Mouse (Mus musculus) adrenal gland, postnatal 25 days (tissue): ENCODE results near the gene Rhox2g. TPM values are rescaled to one million over a fixed set of nuclear protein-coding genes. Genes with fewer than 3 reads are reported as not detected.
"Not testable (repeated sequence)": the region's sequence is repeated elsewhere in the genome, so short reads cannot be mapped to it uniquely, and the experiment has no call there.

Source experiments
- DNase-seq: peaks from one replicate; pipeline ENCODE4 v3.0.0; 2021; ENCODE audit warnings: mixed read lengths
- long read RNA-seq: library from polyadenylated mRNA; stranded (forward); transcript quantifications from one replicate; pipeline ENCODE4 v2.0.0, GENCODE M21; 2021
- total RNA-seq: library from RNA; stranded (reverse); gene quantifications from 2 replicates; pipeline ENCODE4 v1.2.3, GENCODE M21; 2021

The Rhox2g gene
- total RNA-seq: not detected in 2 replicates
- long read RNA-seq: 0 reads

DNA sequence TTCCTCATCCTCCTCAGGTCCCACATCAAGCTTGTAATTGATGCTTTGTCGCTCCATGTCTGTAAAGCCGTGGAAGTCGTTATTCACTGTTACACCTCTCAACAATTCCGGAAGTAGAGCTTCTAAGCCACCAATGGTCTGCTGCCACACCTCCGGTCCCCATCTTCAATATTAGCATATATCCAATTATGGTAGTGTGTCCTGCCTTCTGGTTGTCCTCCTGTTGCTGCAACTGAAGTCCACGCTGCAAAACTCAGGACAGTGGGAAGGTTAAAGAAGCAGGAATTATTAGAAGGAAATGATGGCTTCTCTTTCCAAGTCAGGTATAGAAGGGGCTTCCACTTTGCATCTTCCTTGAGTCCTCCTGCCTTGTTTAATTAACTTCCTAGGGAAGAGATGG, at the start of gene Rhox2g:
Rhox2g (minus strand) TSS at position 101 of the 400 bp plus-strand sequence.
- not testable (repeated sequence) for DNase-seq

DNA sequence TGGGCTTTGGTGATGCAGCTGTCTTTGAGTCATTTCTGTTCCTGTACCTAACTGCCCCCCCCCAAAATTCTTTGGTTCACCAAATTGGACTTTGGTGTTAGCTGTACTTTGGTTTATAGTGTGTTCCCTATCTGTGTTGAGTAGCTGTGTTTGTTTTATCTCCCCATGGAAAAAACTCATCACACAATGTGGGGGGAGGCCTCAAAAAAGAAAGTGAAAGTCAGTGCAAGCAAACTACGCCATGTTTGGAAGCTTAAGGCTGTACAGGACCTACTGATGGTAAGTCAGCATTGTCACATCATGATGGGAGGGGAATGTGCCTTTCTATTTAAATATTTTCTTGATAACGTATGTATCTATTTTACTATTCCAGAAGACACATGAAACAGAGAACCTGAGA, 49.0 kb upstream of the Rhox2g start:
- no peak for DNase-seq

DNA sequence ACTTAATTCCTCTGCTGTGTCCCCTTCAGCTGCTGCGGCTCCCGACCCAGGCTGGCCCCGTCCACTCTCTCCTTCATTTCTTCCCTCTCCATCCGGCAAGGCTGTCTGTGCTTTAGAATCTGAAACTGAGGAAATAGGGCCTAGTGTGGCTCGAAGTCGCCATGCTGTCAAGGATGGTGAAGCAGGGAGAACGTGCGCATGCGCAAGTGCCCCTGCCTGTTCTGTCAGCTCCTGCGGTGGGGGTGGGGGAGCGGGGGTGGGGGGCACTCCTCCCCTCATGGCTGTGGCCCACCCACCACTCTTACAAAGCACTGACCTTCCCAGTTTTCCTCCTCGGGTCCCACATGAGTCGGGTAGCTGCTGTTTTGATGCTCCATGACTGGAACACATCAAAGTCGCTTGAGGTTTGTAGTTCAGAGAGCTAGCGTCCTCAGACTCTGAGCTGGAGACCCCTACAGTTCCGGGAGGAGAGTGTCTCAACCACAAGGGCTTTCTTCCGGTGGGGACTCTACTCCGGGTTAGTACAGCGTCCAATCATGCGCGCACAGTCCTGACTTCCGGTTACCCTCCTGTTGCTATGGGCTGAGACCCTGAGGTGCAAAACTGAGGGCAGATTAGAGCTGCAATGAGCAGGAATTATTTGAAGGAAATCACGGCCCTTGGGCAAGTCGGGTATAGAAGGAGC, 39.9 kb upstream of the Rhox2g start:
- no peak for DNase-seq

DNA sequence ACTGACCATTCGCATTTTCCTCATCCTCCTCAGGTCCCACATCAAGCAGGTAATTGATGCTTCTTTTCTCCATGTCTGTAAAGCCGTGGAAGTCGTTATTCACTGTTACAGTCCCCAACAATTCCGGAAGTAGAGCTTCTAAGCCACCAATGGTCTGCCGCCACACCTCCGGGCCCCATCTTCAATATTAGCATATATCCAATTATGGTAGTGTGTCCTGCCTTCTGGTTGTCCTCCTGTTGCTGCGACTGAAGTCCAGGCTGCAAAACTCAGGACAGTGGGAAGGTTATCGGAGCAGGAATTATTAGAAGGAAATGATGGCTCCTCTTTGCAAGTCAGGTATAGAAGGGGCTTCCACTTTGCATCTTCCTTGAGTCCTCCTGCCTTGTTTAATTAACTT, 29.9 kb upstream of the Rhox2g start, which contains the start of gene Rhox2h:
Rhox2h (minus strand) TSS at position 101 of the 400 bp plus-strand sequence.
- DNase-seq: not testable (repeated sequence)

DNA sequence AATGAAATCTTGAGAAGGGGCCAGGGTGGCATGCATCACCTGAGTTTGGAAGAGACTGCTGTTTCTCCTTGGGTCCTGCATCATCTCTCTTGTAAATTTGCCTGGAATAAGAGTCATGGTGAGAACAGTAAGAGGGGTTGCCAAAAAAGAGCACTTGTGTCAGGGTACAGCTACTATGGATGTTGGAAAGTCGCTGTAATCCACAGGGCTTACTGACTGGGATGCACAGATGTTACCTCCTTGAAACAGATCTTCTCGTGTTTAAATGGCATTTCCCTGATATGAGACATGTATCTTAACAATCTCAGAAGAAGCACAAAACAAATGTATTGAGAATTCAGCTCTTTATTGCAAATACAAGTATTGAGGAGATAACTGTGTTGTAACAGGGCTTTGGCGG, 25.4 kb upstream of the Rhox2g start, which contains the start of gene Rhox3h:
Rhox3h (minus strand) TSS at position 101 of the 400 bp plus-strand sequence.
- not testable (repeated sequence) for DNase-seq

DNA sequence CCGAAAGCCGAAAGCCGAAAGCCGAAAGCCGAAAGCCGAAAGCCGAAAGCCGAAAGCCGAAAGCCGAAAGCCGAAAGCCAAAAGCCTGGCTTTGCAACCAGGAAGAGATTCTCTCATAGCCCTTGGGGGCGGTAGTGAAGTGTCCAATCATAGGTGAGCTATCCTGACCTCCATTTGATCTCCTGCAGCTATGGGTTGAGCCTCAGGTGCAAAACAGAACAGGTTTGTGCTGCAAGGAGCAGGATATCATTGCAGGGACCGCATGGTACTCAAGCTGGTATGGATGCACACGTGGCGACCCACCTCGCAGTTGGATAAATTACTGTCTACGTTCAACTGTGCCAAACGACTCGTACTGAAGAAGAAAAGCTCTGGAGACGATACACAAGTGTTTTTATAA, 8.0 kb upstream of the Rhox2g start, which contains the start of gene Rhox4g:
Rhox4g (minus strand) TSS at position 101 of the 400 bp plus-strand sequence.
- DNase-seq: not testable (repeated sequence)

DNA sequence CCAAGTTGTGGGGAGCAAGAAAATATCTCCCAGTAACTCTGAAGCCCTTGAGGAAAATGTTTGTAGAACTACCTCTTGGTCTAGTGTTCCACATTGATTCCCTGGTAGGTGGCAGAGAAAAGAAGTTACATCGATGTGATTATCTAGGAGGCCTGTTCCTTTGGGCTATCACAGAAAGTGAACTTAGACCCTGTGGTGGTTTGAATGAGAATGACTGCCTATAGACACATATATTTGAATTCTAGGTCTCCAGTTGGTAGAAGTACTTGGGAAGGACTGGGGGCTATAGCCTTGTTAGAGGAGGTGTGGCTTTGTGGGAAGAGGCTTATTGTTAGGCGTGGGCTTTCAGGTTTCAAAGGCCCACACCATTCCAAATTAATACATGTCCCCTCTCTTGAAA, 14.8 kb downstream of the Rhox2g start, which contains the start of gene Rhox3g:
Rhox3g (minus strand) TSS at position 101 of the 400 bp plus-strand sequence.
- not testable (repeated sequence) for DNase-seq

DNA sequence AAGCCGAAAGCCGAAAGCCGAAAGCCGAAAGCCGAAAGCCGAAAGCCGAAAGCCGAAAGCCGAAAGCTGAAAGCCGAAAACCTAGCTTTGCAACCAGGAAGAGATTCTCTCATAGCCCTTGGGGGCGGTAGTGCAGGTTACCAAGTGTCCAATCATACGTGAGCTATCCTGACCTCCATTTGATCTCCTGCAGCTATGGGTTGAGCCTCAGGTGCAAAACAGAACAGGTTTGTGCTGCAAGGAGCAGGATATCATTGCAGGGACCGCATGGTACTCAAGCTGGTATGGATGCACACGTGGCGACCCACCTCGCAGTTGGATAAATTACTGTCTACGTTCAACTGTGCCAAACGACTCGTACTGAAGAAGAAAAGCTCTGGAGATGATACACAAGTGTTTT, 35.7 kb downstream of the Rhox2g start, which contains the start of gene Rhox4f:
Rhox4f (minus strand) TSS at position 101 of the 400 bp plus-strand sequence.
- DNase-seq: not testable (repeated sequence)

Other genes starting within 250 kb of the Rhox2g start
- not detected in 2 replicates for gene Rhox2b, start 231.4 kb downstream of the Rhox2g start, total RNA-seq
- gene Rhox4b, start 211.0 kb downstream of the Rhox2g start, total RNA-seq: not detected in 2 replicates
- gene Rhox2c, start 189.8 kb downstream of the Rhox2g start, total RNA-seq: not detected in 2 replicates
- gene Rhox3c, start 184.9 kb downstream of the Rhox2g start, total RNA-seq: not detected in 2 replicates
- gene Rhox4c, start 163.1 kb downstream of the Rhox2g start, total RNA-seq: not detected in 2 replicates
- not detected in 2 replicates for gene Rhox2d, start 150.0 kb downstream of the Rhox2g start, total RNA-seq
- gene Rhox4d, start 129.1 kb downstream of the Rhox2g start, total RNA-seq: not detected in 2 replicates
- not detected in 2 replicates for gene Rhox2e, start 113.0 kb downstream of the Rhox2g start, total RNA-seq
- not detected in 2 replicates for gene Rhox3e, start 101.5 kb downstream of the Rhox2g start, total RNA-seq
- not detected in 2 replicates for gene Rhox4e, start 86.1 kb downstream of the Rhox2g start, total RNA-seq
- gene Rhox2f, start 72.1 kb downstream of the Rhox2g start, total RNA-seq: not detected in 2 replicates
- gene Rhox3f, start 62.5 kb downstream of the Rhox2g start, total RNA-seq: not detected in 2 replicates
- gene Rhox4f, start 35.8 kb downstream of the Rhox2g start, total RNA-seq: not detected in 2 replicates
- gene Rhox3g, start 14.9 kb downstream of the Rhox2g start, total RNA-seq: not detected in 2 replicates
- gene Rhox4g, start 7.9 kb upstream of the Rhox2g start, total RNA-seq: not detected in 2 replicates
- gene Rhox3h, start 25.3 kb upstream of the Rhox2g start, total RNA-seq: not detected in 2 replicates
- not detected in 2 replicates for gene Rhox2h, start 29.8 kb upstream of the Rhox2g start, total RNA-seq
- not detected in 2 replicates for gene Rhox5, start 161.4 kb upstream of the Rhox2g start, total RNA-seq
- not detected in 2 replicates for gene Rhox6, start 183.4 kb upstream of the Rhox2g start, total RNA-seq
- gene Rhox7a, start 188.2 kb upstream of the Rhox2g start, total RNA-seq: not detected in 2 replicates
- gene Rhox8, start 235.5 kb upstream of the Rhox2g start, total RNA-seq: not detected in 2 replicates